In genomic region chr4:34886490-34887111, GRCm38 (mm10) we compare ENCODE assay signal across 8 mouse cellular contexts. TPM values are rescaled to one million over a fixed set of nuclear protein-coding genes. Genes with fewer than 3 reads are reported as not detected.
DNase-seq lines count a peak whose midpoint lies in the region; ATAC-seq lines count a peak whose summit lies in the region.

No protein-coding gene starts in this region.

- no peaks in the 10 kb centered on the region for H3K9me3 ChIP-seq in intestine, embryonic 15.5 days

- H3K4me2 ChIP-seq in intestine, embryonic 15.5 days (replicated peaks): peak overlapping the region; percentile 75

- peak; percentile 81 for ATAC-seq in intestine, embryonic 15.5 days

- DNase-seq in adrenal gland, adult 18-20 months (ENCODE audit: low spot score in 2 of 2): peak; percentile 71 to 79
- DNase-seq in embryo, embryonic 11 days: peak; percentile 93
- peak; percentile 76 for DNase-seq in gastrocnemius, postnatal 25 days
- peak; percentile 82 to 83 for DNase-seq in left cerebral cortex, postnatal 25 days (ENCODE audit: low spot score in 2 of 2)
- DNase-seq in mesoderm, embryonic 11.5 days (ENCODE audit: low read depth, low spot score): peak; percentile 86
- DNase-seq in right cerebral cortex, postnatal 25 days: peak; percentile 82
- DNase-seq in urinary bladder, postnatal 36 days (ENCODE audit: low spot score in 2 of 2): peak; percentile 81 to 85

- H3K27ac ChIP-seq in intestine, embryonic 15.5 days: peak overlapping the region; percentile 98

- peaks cover 2% of the 10 kb centered on the region; the same call in 1 of the 2 replicates for H3K4me1 ChIP-seq in intestine, embryonic 15.5 days (replicated peaks)

- H3K4me3 ChIP-seq in intestine, embryonic 15.5 days (replicated peaks): peak overlapping the region; percentile 69

- under 1% methylated on average over 48 of the region's 48 CpGs for WGBS in intestine, embryonic 15.5 days

- intact Hi-C loops in left cerebral cortex, postnatal 25 days (cut with DNase I): loop anchor here (5.0 to 10.0 kb wide), 2 partner anchors 109 to 202 kb away; partner anchors contain the start of genes Slc35a1 and Smim8

- H3K36me3 ChIP-seq in intestine, embryonic 15.5 days: no peaks in the 10 kb centered on the region

- H3K9ac ChIP-seq in intestine, embryonic 15.5 days: peak overlapping the region; percentile 83

- H3K27me3 ChIP-seq in intestine, embryonic 15.5 days (replicated peaks): no peaks in the 10 kb centered on the region

RNA-seq across cellular contexts. Expression of gene Zfp292, which starts 3.8 kb away (rescaled TPM):
- total RNA-seq in adrenal gland, adult 18-20 months (2021): 10 to 100 TPM; 12.7 to 16.2 TPM
- 1 to 10 TPM; 6.2 to 7.4 TPM for total RNA-seq in gastrocnemius, postnatal 25 days (2021)
- polyA plus RNA-seq in intestine, embryonic 15.5 days (2015; fragmentation: Nextera tagmentation; extraction: Ambion mirVana): 14.9 and 16.8 TPM in 2 replicates
- total RNA-seq in left cerebral cortex, postnatal 25 days (2021): 10 to 100 TPM; 26.5 to 26.7 TPM

RNA-seq across cellular contexts. Expression of gene Cga, which starts 7.0 kb away (rescaled TPM):
- total RNA-seq in adrenal gland, adult 18-20 months (2021): not detected
- not detected for total RNA-seq in gastrocnemius, postnatal 25 days (2021)
- polyA plus RNA-seq in intestine, embryonic 15.5 days (2015; fragmentation: Nextera tagmentation; extraction: Ambion mirVana): not detected in 2 replicates
- not detected for total RNA-seq in left cerebral cortex, postnatal 25 days (2021)

Comparison
In these comparisons a context has a peak if more than half of its experiments do, and no peak if none do; other contexts are left out.
1. Peak in every context shown above with its lines: DNase-seq, ATAC-seq, H3K4me3 ChIP-seq and H3K27ac ChIP-seq.